Mouse (Mus musculus) adipose tissue, adult 10 weeks (tissue): ENCODE data around the gene Pet117. TPM values are rescaled to one million over a fixed set of nuclear protein-coding genes. Genes with fewer than 3 reads are reported as not detected.

ENCODE experiments used
- polyA plus RNA-seq: library from polyadenylated mRNA; stranded (reverse); fragments of 350-450 nt; fragmentation: Illumina TruSeq; extraction: RNeasy Lipid Tissue Mini Kit (QIAGEN cat#74804); gene quantifications from one replicate; pipeline ENCODE4 v1.2.3, GENCODE M21; 2014; ENCODE audit warnings: low read depth, low replicate concordance

Pet117 gene
- not detected for polyA plus RNA-seq

DNA sequence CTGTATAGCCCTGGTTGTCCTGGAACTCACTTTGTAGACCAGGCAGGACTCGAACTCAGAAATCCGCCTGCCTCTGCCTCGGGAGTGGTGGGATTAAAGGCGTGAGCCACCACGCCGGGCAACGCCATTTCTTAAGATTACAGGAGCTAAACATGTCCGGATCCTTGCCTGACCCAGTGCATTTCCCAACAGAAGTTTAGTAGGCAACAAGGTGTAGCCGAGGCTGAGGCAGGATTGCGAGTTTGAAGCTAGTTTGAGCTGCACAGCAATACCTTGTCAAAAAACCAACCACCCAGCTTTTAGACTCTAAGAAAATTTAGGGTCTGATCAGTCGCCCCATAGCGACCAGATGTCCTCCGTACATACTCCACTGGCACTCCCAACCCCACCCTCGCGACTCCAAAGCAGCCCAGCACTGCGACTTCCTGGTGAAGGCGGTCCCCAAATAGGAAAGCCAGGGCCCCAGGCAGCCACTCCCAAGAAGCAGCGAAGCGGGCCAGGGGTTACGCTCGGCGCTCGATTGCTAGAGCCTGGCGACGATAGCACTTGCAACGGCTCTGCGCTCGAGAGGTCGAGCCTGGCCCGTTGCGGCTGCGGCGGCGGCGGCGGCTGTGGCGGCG, at the start of gene Pet117, which contains the start of gene Kat14:
Gene Pet117 (plus strand): TSS at position 597 of the 620 bp plus-strand sequence.
Gene Kat14 (plus strand): TSS at position 584 of the 620 bp plus-strand sequence.

GRCm38 (mm10) chr2:144331401-144332302, 37.1 kb upstream of the Pet117 start, which contains the start of gene Ovol2:
Gene Ovol2, minus strand, starts transcription at chr2:144332146.

Other genes starting within 250 kb of the Pet117 start
- gene Mgme1, start 98.3 kb upstream of the Pet117 start, polyA plus RNA-seq = 19.0 TPM
- 186 TPM for gene Snx5, start 98.1 kb upstream of the Pet117 start, polyA plus RNA-seq
- 2.9 TPM for gene Ovol2, start 36.9 kb upstream of the Pet117 start, polyA plus RNA-seq
- 23.6 TPM for gene Kat14, start within 50 bp of the Pet117 start, polyA plus RNA-seq
- gene Dzank1, start 158.4 kb downstream of the Pet117 start, polyA plus RNA-seq = 3.2 TPM
- 12.4 TPM for gene Polr3f, start 158.7 kb downstream of the Pet117 start, polyA plus RNA-seq
- gene Rbbp9, start 181.9 kb downstream of the Pet117 start, polyA plus RNA-seq = 32.7 TPM
- 79.1 TPM for gene Sec23b, start 187.2 kb downstream of the Pet117 start, polyA plus RNA-seq
- gene Smim26, start 225.1 kb downstream of the Pet117 start, polyA plus RNA-seq = 42.8 TPM
- gene Dtd1, start 230.9 kb downstream of the Pet117 start, polyA plus RNA-seq = 26.1 TPM